Mouse (Mus musculus) midbrain, embryonic 11.5 days (tissue): ENCODE results near the gene Cerk. TPM values are rescaled to one million over a fixed set of nuclear protein-coding genes. Genes with fewer than 3 reads are reported as not detected.

Source experiments
- ATAC-seq: fragments of 200-750 bp; cut with Nextera tagmentation; 2 replicates; pipeline ENCODE4 v1.8.0; 2017; ENCODE audit warnings: moderate TSS enrichment, moderate library complexity; ENCODE audit not compliant: low FRiP score
- DNase-seq: peaks from one replicate; pipeline ENCODE4 v3.0.0; 2015; ENCODE audit warnings: low spot score; ENCODE audit errors: missing footprints
- H3K27ac ChIP-seq: fragments of 300-500 bp; sonication (generic); 2 replicates; pipeline ENCODE4 v1.5.1; 2014; ENCODE audit warnings: low read depth, low read length
- H3K27me3 ChIP-seq: fragments of 300-500 bp; sonication (generic); 2 replicates; pipeline ENCODE4 v1.6.1; 2014; ENCODE audit warnings: mild to moderate bottlenecking, low read length, moderate library complexity, mixed read lengths; ENCODE audit not compliant: control insufficient read depth, insufficient read depth
- H3K36me3 ChIP-seq: fragments of 300-500 bp; sonication (generic); 2 replicates; pipeline ENCODE4 v1.6.1; 2014; ENCODE audit warnings: mild to moderate bottlenecking, low read length, moderate library complexity, mixed read lengths; ENCODE audit not compliant: control insufficient read depth, insufficient read depth
- H3K4me1 ChIP-seq: fragments of 300-500 bp; sonication (generic); 2 replicates; pipeline ENCODE4 v1.6.1; 2014; ENCODE audit warnings: low read length; ENCODE audit not compliant: control insufficient read depth, insufficient read depth
- H3K4me2 ChIP-seq: fragments of 300-500 bp; sonication (generic); 2 replicates; pipeline ENCODE4 v1.6.1; 2014; ENCODE audit warnings: mild to moderate bottlenecking, moderate library complexity
- H3K4me3 ChIP-seq: fragments of 300-500 bp; sonication (generic); 2 replicates; pipeline ENCODE4 v1.5.1; 2014; ENCODE audit warnings: low read depth, low read length
- H3K9ac ChIP-seq: fragments of 300-500 bp; sonication (generic); 2 replicates; pipeline ENCODE4 v1.6.1; 2014; ENCODE audit warnings: low read length
- H3K9me3 ChIP-seq: fragments of 300-500 bp; sonication (generic); 2 replicates; pipeline ENCODE4 v1.6.1; 2016; ENCODE audit warnings: low read length; ENCODE audit not compliant: control insufficient read depth
- WGBS: fragments of 180-500 bp; shearing (Covaris S2); extraction: QIAGEN DNeasy Blood & Tissue Kit; methylation state at CpG from one replicate; pipeline ENCODE4 v1.1.7; 2014; 5-methylcytosine and 5-hydroxymethylcytosine counted together
- polyA plus RNA-seq: library from polyadenylated mRNA; unstranded; fragments of >200 nt; fragmentation: Nextera tagmentation; extraction: Ambion mirVana; gene quantifications from 2 replicates; pipeline ENCODE4 v1.2.1, GENCODE M21; 2014

Gene Cerk
- polyA plus RNA-seq, 1 experiment from 2014 or later, result 17.3 TPM

DNA sequence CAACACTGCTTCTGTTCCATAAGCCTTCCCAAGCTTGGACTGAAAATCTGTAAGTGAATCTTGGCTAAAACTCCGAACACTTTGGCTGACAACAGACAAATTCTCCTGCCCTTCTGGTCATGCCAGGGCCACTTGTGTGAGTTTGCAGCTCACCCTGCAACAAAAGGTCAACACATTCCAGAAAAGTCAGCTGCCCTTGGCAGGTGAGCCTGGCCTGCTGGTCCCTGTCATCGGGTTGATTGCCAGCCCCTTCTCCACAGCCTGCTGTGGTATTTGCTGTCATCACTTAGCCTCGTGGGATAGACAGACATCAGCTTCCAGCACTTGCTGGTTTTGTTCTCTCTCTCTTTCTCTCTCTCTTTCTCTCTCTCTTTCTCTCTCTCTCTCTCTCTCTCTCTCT, 13.8 kb downstream of the Cerk start:
- H3K4me1 ChIP-seq, result peaks cover 10% of the 10 kb centered on the region; the same call in 1 of the 2 replicates

DNA sequence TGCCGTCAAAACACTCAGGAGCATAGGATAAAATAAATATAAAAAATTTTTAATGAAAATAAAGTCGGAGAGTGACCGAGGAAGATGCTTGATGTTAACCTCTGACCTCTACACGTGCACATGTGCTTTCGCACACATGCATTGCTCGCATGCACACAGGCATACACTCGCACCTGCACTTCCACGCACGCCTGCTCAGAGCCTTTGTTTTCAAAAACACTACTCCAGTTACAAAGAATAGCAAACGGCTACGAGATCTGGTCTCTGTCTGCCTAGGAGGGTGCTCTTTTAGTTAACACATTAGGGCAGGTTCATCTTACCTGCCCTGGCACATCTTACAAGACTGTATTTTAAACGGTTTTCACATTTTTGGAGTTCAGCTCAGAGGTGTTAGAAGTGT, 14.6 kb downstream of the Cerk start:
- Histone ChIP-seq H3K27ac (no peak overlapping the region), H3K4me3 (no peak overlapping the region), H3K4me2 (no peak overlapping the region), H3K27me3 (no peaks in the 10 kb centered on the region), H3K9ac (no peak overlapping the region), H3K4me1 (peaks cover 10% of the 10 kb centered on the region; the same call in 1 of the 2 replicates), H3K36me3 (no peaks in the 10 kb centered on the region), H3K9me3 (no peaks in the 10 kb centered on the region)
- no peak for ATAC-seq
- no peak for DNase-seq
- WGBS, result 83% methylated on average over 12 of the region's 12 CpGs

More for the DNA sequence above, 13.8 kb downstream of the Cerk start:
- H3K27ac ChIP-seq, result no peak overlapping the region
- no peaks in the 10 kb centered on the region for H3K36me3 ChIP-seq
- H3K4me3 ChIP-seq, result no peak overlapping the region
- no peak overlapping the region for H3K9ac ChIP-seq
- no peak for ATAC-seq
- DNase-seq, result no peak
- WGBS, result 64% methylated on average over 3 of the region's 3 CpGs
- no peak overlapping the region for H3K4me2 ChIP-seq
- no peaks in the 10 kb centered on the region for H3K9me3 ChIP-seq
- H3K27me3 ChIP-seq, result no peaks in the 10 kb centered on the region

DNA sequence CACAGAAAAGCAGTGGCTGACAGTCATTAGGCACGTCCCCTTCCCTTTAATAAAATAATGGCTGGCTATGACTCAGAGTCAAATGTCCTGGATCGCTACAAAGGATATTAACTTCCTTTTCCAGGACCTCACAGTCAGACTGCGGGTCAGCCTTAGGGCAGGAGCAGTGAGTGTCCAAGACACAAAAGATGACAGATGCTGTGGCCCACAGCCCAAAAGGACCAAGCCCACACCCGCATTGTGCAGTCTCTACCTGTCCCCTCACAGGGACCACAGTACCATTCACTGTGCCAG, 16.2 kb downstream of the Cerk start:
- H3K36me3 ChIP-seq, result no peaks in the 10 kb centered on the region
- no peak for ATAC-seq
- H3K4me3 ChIP-seq, result no peak overlapping the region
- peaks cover 10% of the 10 kb centered on the region; the same call in 1 of the 2 replicates for H3K4me1 ChIP-seq
- WGBS, result 85% methylated on average over 4 of the region's 4 CpGs
- H3K27ac ChIP-seq, result no peak overlapping the region
- H3K4me2 ChIP-seq, result no peak overlapping the region
- no peaks in the 10 kb centered on the region for H3K9me3 ChIP-seq
- H3K27me3 ChIP-seq, result no peaks in the 10 kb centered on the region
- H3K9ac ChIP-seq, result no peak overlapping the region
- DNase-seq, result no peak

DNA sequence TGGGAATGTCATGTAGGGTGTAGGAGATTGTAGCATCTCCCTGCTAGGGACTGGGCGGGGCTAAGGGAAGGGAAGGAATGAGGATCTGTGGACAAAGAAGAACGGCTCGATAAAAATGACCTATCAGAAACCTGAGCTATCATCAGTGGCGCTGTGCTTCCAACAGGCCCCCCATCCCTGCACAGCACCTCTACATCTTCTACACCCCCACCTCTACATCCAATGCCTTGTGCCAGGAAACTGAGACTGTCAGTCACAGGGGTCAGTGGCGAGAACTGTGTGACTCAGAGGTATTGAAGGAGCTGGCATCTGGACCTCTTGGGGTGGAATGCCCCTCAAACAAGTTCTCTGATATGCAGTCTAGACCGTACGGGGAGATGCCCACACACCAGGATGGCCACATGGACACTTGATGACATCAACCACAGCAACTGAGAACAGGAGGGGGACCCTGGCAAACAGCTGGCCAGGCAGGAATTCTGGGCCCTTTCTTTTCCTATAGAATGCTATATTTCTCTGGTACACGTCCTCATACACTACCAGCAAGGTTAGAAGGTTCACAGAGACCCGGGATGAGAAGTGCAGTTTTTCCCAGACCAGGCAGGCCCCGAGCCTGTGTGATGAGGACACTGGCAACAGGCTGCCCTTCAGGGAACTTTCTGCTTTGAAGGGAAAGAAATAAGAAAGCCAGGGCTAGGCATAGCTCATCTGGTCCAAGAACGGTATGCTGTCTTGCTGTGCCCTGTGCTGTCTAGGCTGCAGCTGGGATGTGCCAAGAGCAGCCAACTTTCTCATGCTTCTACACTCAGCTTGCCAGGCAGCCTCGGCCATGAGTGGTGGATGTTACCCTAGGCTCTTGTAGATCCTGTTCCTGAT, 16.8 kb downstream of the Cerk start:
- ATAC-seq, result no peak; the same call in 1 of the 2 replicates
- 78% methylated on average over 12 of the region's 12 CpGs for WGBS
- no peak overlapping the region for H3K27ac ChIP-seq
- no peak overlapping the region for H3K4me2 ChIP-seq
- no peak for DNase-seq
- no peaks in the 10 kb centered on the region for H3K36me3 ChIP-seq
- H3K27me3 ChIP-seq, result no peaks in the 10 kb centered on the region
- H3K9me3 ChIP-seq, result no peaks in the 10 kb centered on the region
- H3K9ac ChIP-seq, result no peak overlapping the region
- H3K4me3 ChIP-seq, result no peak overlapping the region
- peaks cover 10% of the 10 kb centered on the region; the same call in 1 of the 2 replicates for H3K4me1 ChIP-seq

DNA sequence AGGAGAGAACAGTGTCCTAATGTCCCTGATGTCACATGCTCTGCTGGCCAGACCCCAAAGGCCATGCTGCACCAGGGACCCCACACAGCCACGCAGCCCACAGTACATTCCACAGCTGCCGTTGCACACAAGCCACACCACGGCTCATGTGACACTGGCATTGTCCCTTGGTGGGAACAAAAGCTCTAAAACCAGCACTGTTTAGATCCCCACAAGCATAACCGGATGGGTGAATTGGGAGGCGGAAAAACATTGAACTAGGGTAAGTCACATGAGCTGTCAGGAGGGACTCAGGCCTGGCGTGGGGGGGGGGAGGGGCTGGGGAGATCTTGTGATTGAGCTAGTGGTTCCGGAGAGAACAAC, 17.5 kb downstream of the Cerk start:
- H3K4me2 ChIP-seq, result no peak overlapping the region
- H3K4me3 ChIP-seq, result no peak overlapping the region
- ATAC-seq (peak; percentile 57; the same call in 1 of the 2 replicates), DNase-seq (no peak)
- no peaks in the 10 kb centered on the region for H3K27me3 ChIP-seq
- no peak overlapping the region for H3K27ac ChIP-seq
- no peak overlapping the region for H3K9ac ChIP-seq
- no peaks in the 10 kb centered on the region for H3K36me3 ChIP-seq
- peaks cover 10% of the 10 kb centered on the region; the same call in 1 of the 2 replicates for H3K4me1 ChIP-seq
- whole genome bisulfite sequencing, result 39% methylated on average over 7 of the region's 7 CpGs
- no peaks in the 10 kb centered on the region for H3K9me3 ChIP-seq

DNA sequence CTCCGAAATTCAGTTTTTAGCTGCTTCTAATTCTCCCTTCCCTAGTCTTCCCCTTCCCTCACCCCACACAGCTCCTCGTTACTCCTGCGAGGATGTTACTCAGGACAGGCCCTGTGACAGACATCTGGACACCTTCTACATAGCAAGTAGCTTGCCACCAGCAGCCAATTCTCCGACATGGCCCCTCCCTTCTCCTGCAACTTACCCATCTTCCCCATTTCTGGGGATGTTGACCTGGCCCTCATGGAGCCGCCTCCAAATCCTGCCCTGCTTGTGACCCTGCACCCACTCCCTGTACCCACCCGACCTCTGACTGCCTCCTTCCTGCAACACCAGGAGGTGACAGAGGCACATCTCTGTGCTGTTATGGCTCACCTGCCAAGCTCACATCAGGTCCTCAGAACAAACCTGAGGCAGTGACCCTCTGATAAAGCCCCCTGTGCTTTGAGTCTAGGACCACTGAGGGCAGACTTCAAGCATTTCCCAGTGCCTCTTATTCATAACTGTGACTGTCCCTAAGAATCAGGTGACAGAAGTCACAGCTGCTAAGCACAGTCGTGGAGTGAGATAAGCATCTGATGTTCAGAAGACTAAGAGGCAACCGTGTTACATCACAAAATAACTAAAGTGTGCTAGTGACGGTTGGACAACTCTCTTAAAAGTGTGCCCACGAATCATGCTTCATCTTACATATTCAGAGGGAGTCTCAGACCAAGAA, 18.0 kb downstream of the Cerk start:
- H3K4me2 ChIP-seq, result no peak overlapping the region
- no peak overlapping the region for H3K4me3 ChIP-seq
- no peak overlapping the region for H3K27ac ChIP-seq
- H3K9me3 ChIP-seq, result no peaks in the 10 kb centered on the region
- H3K9ac ChIP-seq, result no peak overlapping the region
- no peaks in the 10 kb centered on the region for H3K27me3 ChIP-seq
- peak; percentile 82 for DNase-seq
- no peak for ATAC-seq
- WGBS, result 84% methylated on average over 10 of the region's 10 CpGs
- peaks cover 10% of the 10 kb centered on the region; the same call in 1 of the 2 replicates for H3K4me1 ChIP-seq
- no peaks in the 10 kb centered on the region for H3K36me3 ChIP-seq

DNA sequence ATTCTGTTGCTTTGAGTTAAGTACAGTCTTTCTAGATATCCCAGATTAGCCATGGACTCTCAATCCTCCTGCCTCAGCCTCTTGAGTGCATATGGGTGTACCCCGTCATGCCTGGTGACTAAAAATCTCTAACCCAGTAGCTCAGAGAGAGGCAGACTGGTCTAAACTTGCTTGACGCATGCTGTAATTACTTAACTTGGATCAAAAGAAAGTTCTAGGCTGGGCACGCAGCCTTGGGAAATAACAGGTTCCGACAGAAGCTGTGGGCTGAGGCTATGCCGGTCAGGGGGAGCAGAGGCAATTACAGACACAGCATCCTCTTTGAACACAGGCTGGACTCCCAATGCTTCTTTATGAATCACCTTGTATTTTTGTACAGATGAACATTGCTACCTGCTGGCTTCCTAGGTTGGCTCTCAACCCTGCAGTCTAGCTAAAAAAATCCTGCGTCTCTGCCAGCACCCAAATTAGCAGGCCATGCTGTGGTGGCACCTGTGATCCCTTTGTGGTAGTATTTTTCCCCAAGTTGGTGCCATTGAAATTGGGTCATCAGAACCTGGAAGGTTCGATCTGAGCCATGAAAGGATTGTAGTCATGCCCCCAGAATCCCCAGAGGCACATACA, 18.8 kb downstream of the Cerk start:
- Histone ChIP-seq H3K36me3 (no peaks in the 10 kb centered on the region), H3K4me1 (peaks cover 10% of the 10 kb centered on the region; the same call in 1 of the 2 replicates), H3K9ac (no peak overlapping the region), H3K4me2 (no peak overlapping the region), H3K27me3 (no peaks in the 10 kb centered on the region), H3K4me3 (no peak overlapping the region), H3K9me3 (no peaks in the 10 kb centered on the region), H3K27ac (no peak overlapping the region)
- 95% methylated on average over 7 of the region's 7 CpGs for WGBS
- ATAC-seq (no peak), DNase-seq (no peak)

DNA sequence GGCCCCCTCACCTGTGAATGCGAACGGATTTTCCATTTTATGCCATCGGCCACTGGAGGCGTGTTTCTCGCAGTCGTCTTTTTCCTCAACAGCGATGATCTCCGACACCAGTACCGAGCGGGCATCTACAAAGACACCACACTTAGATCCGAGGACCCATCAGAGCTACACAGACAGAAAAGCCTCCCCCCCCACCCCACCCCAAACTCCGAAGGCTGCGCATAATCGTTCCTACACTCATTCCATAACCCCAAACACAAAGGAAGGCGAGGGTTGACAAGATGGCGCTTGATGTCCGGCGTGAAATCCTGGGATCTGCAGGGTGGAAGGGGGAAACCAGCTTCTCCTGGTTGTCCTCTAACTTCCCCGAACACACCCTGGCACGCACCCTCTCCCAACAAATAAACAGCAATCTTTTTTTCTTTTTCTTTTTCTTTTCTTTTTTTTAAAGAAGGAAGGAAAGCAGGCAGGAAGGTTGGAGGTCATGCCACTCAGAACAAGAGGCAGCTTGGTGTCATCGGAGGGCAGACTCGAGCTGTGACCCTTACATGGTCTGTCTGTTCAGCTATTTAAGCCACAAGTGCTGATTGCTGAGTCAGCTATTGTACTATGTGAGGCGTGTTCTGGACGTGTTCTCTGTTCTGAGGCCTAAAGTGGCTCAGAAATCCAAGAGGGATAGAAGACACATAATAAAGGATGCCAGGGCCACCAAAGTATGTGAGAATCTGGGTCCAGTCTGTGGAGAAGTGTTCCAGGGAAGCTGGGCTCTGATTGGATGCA, 19.9 kb downstream of the Cerk start:
- Histone ChIP-seq H3K36me3 (peaks cover 3% of the 10 kb centered on the region; the same call in 1 of the 2 replicates), H3K4me2 (no peak overlapping the region), H3K27ac (no peak overlapping the region), H3K4me1 (peaks cover 10% of the 10 kb centered on the region; the same call in 1 of the 2 replicates), H3K27me3 (no peaks in the 10 kb centered on the region), H3K4me3 (no peak overlapping the region), H3K9me3 (no peaks in the 10 kb centered on the region), H3K9ac (no peak overlapping the region)
- DNase-seq, result no peak
- WGBS, result 87% methylated on average over 24 of the region's 24 CpGs
- ATAC-seq, result no peak
